Mouse (Mus musculus): Measurements from ENCODE around the gene Slc25a10. TPM values are rescaled to one million over a fixed set of nuclear protein-coding genes. Genes with fewer than 3 reads are reported as not detected.

Slc25a10 gene
- total and polyA plus RNA-seq, 3 experiments = 52.0 to 53.6 TPM; not detected in 1

DNA sequence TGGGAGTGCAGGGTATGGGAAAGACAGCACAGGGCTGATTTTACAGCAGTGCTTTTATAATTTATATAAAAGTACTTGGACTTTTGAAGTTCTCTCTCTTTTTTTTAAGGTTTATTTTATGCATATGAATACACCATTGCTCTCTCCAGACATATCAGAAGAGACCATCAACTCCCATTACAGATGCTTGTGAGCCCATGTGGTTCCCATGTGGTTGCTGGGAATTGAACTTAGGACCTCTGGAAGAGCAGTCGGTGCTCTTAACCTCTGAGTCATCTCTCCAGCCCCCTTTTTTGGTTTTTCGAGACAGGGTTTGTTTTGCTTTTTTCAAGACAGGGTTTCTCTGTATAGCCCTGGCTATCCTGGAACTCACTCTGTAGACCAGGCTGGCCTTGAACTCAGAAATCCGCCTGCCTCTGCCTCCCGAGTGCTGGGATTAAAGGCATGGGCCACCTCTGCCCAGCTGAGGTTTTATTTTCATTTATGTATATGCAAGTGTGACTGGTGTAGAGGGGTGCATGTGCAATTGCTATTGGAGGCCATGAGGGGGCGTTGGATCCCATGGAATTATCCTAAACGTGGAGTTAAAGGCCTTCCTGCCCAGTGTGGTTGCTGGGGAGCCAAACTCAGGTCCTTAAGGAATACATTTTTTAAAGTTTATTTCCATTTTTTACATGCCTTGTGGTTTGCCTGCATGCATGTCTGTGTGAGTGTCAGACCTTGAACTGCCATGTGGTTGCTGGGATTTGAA, 32.6 kb upstream of the Slc25a10 start:
- DNase-seq (ENCODE audit: low read depth, low spot score) = peak; percentile 77
- Histone ChIP-seq H3K9me3 (replicated peaks; ENCODE audit: insufficient read depth, low read length) (no peaks in the 10 kb centered on the region), H3K27me3 (ENCODE audit: control insufficient read depth in 1 of 2, insufficient read depth in 2 of 2, low read length in 2 of 2) (no peaks in the 10 kb centered on the region), H3K79me2 (ENCODE audit: control insufficient read depth, insufficient read depth, low read length, poor library complexity) (peaks cover 37% of the 10 kb centered on the region), H3K27ac (ENCODE audit: control insufficient read depth, low read depth, low read length) (peak overlapping the region; percentile 67), H3K4me3 (ENCODE audit: control insufficient read depth in 1 of 2, insufficient read depth in 1 of 2, low read depth in 2 of 2, low read length in 2 of 2) (peak overlapping the region; percentile 84 to 86), H3K9ac (ENCODE audit: control insufficient read depth, low read depth, low read length, poor library complexity, severe bottlenecking) (peak overlapping the region; percentile 93), H3K4me1 (ENCODE audit: control insufficient read depth in 1 of 2, insufficient read depth in 2 of 2, low read length in 2 of 2) (peaks cover 0 to 14% of the 10 kb centered on the region in 2 experiments; a peak in 2 of 4 replicates), H3K36me3 (ENCODE audit: control insufficient read depth in 1 of 2, insufficient read depth in 2 of 2, low read length in 2 of 2) (peaks cover 3 to 10% of the 10 kb centered on the region in 2 experiments; a peak in 3 of 4 replicates)
- TF ChIP-seq MAX (IDR thresholded peaks at IDR 0.05; ENCODE audit: low read length) (no peak; the same call in 1 of the 2 replicates), NRF1 (IDR thresholded peaks at IDR 0.05; ENCODE audit: insufficient read depth, low read depth, low read length, poor library complexity, severe bottlenecking) (no peak), SIN3A (IDR thresholded peaks at IDR 0.05; ENCODE audit: low read length) (peak; percentile 11; the same call in 1 of the 2 replicates), POLR2A (IDR thresholded peaks at IDR 0.05; ENCODE audit: control insufficient read depth in 1 of 2, insufficient read depth in 1 of 2, low read depth in 1 of 2, low read length in 2 of 2, poor library complexity in 1 of 2) (no peak), TCF12 (IDR thresholded peaks at IDR 0.05; ENCODE audit: low read depth, low read length) (no peak), TAL1 (IDR thresholded peaks at IDR 0.05; ENCODE audit: low read length) (no peak), ZC3H11A (IDR thresholded peaks at IDR 0.05; ENCODE audit: low read depth, low read length) (peak; percentile 40), CTCF (IDR thresholded peaks at IDR 0.05 in 2 of 3, conservative IDR thresholded peaks at IDR 0.05 in 1 of 3; ENCODE audit: control insufficient read depth in 1 of 3, insufficient read depth in 1 of 3, low read depth in 2 of 3, low read length in 3 of 3, poor library complexity in 1 of 3, severe bottlenecking in 1 of 3) (peak; percentile 56 to 76 (median 65)), RAD21 (IDR thresholded peaks at IDR 0.05; ENCODE audit: low read depth, low read length) (peak; percentile 31), USF2 (IDR thresholded peaks at IDR 0.05; ENCODE audit: borderline replicate concordance in 1 of 2, insufficient read depth in 1 of 2, low read depth in 1 of 2, low read length in 2 of 2) (no peak), USF1 (IDR thresholded peaks at IDR 0.05; ENCODE audit: low read depth, low read length) (no peak), MAZ (IDR thresholded peaks at IDR 0.05; ENCODE audit: low read depth, low read length) (no peak), MYC (IDR thresholded peaks at IDR 0.05; ENCODE audit: low read depth, low read length) (peak; percentile 71; the same call in 1 of the 2 replicates), MAFK (IDR thresholded peaks at IDR 0.05; ENCODE audit: borderline replicate concordance, low read depth, low read length) (no peak), POLR2AphosphoS2 (IDR thresholded peaks at IDR 0.05; ENCODE audit: low read length) (no peak), EP300 (IDR thresholded peaks at IDR 0.05; ENCODE audit: low read depth in 1 of 2, low read length in 2 of 2) (no peak), CHD2 (IDR thresholded peaks at IDR 0.05; ENCODE audit: low read length) (no peak), JUND (IDR thresholded peaks at IDR 0.05; ENCODE audit: low read depth, low read length) (no peak), MXI1 (IDR thresholded peaks at IDR 0.05; ENCODE audit: low read depth, low read length) (peak; percentile 59), MEF2A (IDR thresholded peaks at IDR 0.05; ENCODE audit: extremely low read depth, insufficient replicate concordance, low read depth, low read length, poor library complexity, severe bottlenecking) (no peak), ETS1 (IDR thresholded peaks at IDR 0.05; ENCODE audit: low read depth, low read length) (no peak), SMC3 (IDR thresholded peaks at IDR 0.05; ENCODE audit: low read depth, low read length) (peak; percentile 27; the same call in 1 of the 2 replicates), KAT2A (conservative IDR thresholded peaks at IDR 0.05; ENCODE audit: low read depth, low read length) (no peak), MYB (IDR thresholded peaks at IDR 0.05; ENCODE audit: low read depth, low read length) (no peak), ELF1 (IDR thresholded peaks at IDR 0.05; ENCODE audit: low read depth, low read length) (0 out of 2 replicates have a peak, but pooled peaks have one; percentile 7), GABPA (IDR thresholded peaks at IDR 0.05; ENCODE audit: low read depth, low read length) (no peak), NELFE (IDR thresholded peaks at IDR 0.05; ENCODE audit: low read depth, low read length) (no peak), BHLHE40 (IDR thresholded peaks at IDR 0.05; ENCODE audit: borderline replicate concordance, low read depth, low read length) (no peak), ZNF384 (IDR thresholded peaks at IDR 0.05; ENCODE audit: low read depth, low read length) (no peak), E2F4 (IDR thresholded peaks at IDR 0.05; ENCODE audit: borderline replicate concordance, low read depth, low read length) (no peak), TBP (IDR thresholded peaks at IDR 0.05; ENCODE audit: low read depth, low read length) (0 out of 2 replicates have a peak, but pooled peaks have one; percentile 37), ZKSCAN1 (IDR thresholded peaks at IDR 0.05; ENCODE audit: low read depth, low read length) (no peak)

All from MEL (cell line).